Mouse (Mus musculus): Measurements from ENCODE around the gene Vps54.
"Not testable (repeated sequence)": the region's sequence is repeated elsewhere in the genome, so short reads cannot be mapped to it uniquely, and the experiment has no call there.

Gene Vps54

DNA sequence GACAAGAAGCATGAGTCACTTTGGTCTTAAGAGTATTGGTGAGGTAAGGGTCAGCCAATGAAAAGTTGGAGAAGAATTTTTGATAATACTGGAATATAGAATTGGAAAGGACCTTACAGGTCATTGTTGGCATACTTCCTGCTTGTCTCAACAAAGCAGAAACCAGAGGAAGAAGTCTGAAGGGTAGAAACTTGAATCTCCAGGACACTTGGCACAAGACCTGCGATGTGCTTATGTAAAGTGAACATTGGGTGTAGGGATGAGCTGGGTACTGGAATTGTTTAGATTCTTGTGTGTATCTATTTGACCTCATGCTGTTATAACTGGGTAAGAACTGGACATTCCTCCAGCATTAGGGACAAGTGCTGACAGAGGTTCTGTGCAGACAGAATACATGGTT lies 2.3 kb downstream of the Vps54 start:
- DNase-seq (ENCODE audit: low read depth), result peak; percentile 61

DNA sequence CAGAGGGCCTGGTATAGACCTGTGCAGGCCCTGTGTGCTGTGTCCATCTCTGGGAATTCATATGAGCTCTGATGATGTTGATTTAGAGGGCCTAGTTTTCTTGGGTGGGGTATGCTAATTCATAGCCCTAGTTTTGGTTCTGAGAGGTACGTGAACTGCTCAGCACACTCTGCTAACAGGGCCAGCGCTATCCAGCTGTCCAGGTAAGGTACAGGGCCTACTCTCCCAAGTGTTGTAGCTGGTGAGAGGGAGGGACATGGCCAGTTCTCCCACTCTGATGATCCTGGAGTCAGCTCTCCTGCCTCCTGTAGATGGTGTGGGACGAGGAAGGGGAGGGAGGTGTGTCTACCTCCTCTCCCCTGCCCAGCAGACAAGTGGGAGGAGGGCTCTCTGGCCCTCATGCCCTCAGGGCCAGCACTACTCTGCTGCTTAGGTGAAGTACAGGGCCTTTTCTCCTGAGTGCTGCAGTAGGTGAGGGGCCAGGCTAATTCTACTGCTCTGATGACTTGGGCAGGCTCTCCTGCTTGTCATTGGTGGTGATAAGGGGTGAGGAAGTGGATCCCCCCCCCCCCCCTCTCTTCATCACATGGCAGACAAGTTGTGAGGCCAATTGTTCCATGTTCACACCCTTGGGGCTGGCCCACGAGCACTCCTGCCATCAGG lies 8.3 kb downstream of the Vps54 start:
- DNase-seq (ENCODE audit: low read depth), result no peak

GRCm38 (mm10) chr11:21247940-21248339 lies 8.9 kb downstream of the Vps54 start:
- DNase-seq (ENCODE audit: low read depth), result no peak

- no peak for DNase-seq (ENCODE audit: low read depth)
These were observed 11.3 kb downstream of the Vps54 start for GRCm38 (mm10) chr11:21250366-21250765.

GRCm38 (mm10) chr11:21258611-21259010 lies 19.5 kb downstream of the Vps54 start:
- DNase-seq (ENCODE audit: low read depth), result not testable (repeated sequence)

GRCm38 (mm10) chr11:21265423-21265822 lies 26.3 kb downstream of the Vps54 start:
- no peak for DNase-seq (ENCODE audit: low read depth)

DNA sequence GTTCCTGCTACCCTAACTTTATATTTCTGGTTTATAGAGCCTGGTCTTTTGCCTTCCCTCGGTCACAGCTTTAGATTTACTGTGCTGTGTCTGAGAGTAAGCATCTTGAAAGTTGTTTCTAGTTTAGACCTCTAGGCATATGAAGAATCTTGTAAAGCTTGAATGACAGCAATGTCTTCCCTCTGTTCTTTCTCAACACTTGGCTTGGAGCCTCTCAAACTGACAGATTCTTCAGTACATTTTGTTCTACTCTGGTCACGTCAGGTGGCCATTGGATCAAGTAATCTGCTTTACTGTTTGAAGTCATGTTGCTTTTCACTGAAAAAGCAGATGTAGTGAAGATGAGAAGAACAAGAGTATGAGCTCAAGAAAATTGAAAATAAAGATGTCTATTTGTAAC lies 37.1 kb downstream of the Vps54 start:
- DNase-seq (ENCODE audit: low read depth), result no peak

- no peak for DNase-seq (ENCODE audit: low read depth)
These were observed 47.3 kb downstream of the Vps54 start for GRCm38 (mm10) chr11:21286391-21286790.

GRCm38 (mm10) chr11:21288153-21288552 lies 49.1 kb downstream of the Vps54 start:
- not testable (repeated sequence) for DNase-seq (ENCODE audit: low read depth)

DNA sequence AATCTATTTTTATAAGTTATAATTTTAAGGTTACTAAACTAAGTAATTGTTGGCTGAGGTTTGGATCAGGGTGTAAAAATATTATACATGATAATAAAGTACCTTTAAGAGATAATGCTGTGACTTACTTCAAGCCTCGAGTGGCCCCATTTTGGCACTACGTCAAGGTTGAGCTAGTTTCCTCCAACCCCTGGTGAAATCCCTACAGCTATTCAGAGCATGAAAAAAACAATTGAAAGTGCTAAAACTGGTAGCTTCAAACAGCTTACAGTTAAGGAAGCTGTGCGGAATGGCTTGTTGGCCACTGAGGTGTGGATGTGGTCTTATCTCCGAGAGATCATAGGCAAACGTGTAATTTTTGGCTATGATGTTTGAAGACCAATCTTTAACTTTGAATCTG lies 56.4 kb downstream of the Vps54 start:
- DNase-seq (ENCODE audit: low read depth), result no peak

DNA sequence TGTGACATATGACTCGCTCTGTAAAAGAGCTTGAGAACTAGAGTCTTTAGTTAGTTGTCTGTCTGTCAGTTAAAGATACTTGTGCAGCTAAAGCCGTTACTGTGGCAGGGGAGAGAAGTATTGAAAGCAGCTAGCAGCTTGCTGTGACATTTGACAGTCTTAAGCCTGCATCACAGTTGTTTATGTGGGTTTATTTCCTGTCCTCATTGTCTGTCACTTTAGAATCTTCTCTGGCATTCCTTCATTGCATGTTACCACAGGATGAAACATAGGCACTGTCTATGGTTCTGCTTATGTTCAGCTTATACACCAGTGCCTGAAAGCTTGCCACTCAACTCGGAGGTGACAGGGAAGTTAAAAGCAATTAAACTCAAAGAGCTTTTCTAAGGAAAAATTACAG lies 64.5 kb downstream of the Vps54 start:
- peak; percentile 40 for DNase-seq (ENCODE audit: low read depth)

DNA sequence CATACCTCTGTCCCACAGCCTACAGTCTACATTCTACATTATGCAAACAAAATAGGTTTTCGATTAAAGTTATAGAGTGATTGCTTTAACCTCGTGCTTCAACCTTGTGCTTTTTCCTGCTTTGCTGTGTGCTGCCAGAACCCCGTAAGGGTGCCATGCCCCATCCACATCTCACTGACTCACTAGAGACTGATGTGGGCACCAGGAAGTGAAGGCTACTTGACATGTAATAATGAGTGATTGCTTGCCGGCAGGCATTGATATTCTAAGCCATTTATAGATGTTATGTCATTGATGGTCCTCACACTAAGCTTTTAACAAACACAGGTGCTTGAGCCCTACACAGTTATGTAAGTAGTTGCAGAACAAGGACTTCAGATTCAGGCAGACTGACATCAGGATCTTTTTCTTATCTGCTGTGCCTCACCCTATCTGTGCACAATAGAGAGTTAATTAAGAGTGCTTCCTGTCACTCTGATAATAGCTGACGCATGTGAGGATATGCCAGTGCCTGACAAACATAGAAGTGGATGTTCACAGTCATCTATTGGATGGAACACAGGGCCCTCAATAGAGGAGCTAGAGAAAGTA lies 68.1 kb downstream of the Vps54 start:
- no peak for DNase-seq (ENCODE audit: low read depth)

DNA sequence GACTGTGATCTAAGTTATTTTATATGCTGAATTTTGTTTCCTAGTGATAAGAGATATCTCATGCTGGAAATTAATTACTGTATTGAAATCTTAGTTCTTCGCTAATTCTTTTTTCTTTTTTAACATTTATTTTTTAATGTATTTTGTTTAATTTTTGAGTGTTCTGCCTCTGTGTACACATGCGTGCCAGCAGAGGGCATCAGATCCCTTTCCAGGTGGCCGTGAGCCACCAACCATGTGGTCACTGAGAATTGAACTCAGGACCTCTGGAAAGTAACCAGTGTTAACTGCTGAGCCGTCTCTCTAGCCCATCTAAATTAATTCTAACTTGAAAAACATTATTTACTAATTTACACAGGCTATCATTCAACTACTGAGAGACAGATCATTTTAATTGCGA lies 69.0 kb downstream of the Vps54 start:
- peak; percentile 50 for DNase-seq (ENCODE audit: low read depth)

DNA sequence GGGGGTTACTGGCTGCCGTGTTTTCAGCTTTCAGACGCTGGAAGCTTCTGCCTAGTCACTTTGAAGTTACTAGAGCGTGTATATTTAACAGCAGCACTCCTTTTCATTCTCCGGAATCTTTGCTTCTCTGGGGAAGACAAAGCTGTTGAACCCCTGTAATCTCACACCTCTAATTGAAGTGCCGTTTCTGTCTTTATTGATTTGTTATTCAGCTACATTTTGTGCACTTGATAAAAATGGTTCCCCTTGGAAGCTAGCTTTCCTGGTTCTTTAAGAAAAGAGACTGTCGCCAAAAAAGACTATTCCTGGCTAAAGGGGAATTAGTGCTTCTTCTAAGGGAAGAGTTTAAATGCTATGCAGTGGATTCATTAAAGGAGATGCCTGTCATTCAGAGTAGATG lies 70.4 kb downstream of the Vps54 start:
- no peak for DNase-seq (ENCODE audit: low read depth)

GRCm38 (mm10) chr11:21313922-21314657 lies 75.0 kb downstream of the Vps54 start:
- DNase-seq (ENCODE audit: low read depth), result peak; percentile 61

GRCm38 (mm10) chr11:21321577-21321976 lies 82.5 kb downstream of the Vps54 start:
- DNase-seq (ENCODE audit: low read depth), result no peak

GRCm38 (mm10) chr11:21322349-21322748 lies 83.3 kb downstream of the Vps54 start:
- no peak for DNase-seq (ENCODE audit: low read depth)

DNA sequence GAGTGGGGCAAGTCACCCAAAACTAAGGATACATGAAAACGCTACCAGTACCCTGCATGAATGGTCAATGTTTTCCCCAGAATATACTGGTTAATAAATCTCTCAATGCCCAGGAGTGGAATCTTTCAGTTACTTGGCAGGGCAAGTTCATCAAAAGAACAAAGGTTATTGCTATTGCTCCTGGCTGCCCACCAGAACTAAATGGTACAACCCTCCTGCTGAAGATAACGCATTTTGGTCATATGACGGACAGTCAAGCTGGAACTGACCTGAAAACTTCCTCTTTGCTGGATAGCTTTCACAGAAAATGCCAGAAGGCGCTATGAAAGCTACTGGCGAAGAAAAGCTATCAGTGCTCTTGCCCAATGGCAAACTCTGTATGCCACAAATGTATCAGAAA lies 86.7 kb downstream of the Vps54 start:
- DNase-seq (ENCODE audit: low read depth), result no peak

DNA sequence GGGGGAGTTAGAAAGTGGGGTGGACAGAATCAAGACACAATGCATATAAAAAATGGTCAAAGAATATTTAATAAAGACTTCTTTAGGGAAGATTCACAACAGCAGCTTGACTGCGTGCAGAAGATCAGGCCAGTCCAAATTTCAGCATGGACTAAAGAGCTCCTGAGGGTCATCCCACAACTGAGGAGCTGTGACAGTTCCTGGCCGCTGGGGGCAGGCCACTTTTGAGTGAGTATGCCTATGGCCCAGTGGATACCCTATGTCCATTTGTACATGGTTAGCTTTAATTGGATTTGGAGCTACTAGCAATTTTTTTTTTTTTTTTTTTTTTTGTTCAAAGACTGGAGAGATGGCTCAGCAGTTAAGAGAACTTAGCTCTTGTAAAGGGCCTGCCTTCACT lies 87.7 kb downstream of the Vps54 start:
- peak; percentile 6 for DNase-seq (ENCODE audit: low read depth)

DNA sequence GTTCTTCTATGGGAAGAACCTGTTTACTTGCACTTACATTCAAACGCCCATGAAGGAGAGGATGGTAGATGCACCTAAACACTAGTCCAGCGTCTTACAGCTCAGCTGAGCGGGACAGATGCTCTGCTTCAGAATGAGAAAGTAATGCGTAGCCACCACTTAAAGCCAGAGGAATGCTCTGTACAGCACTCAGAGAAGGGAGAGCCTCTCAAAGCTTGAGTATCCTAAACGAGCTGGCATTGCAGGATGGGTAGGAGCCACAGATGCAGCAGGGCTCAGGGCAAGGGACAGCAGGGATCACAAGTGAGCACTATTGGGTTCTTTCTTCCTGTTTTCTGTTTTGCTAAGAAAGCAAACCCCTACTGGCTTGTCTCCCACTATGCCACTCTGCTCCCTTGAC lies 88.4 kb downstream of the Vps54 start:
- DNase-seq (ENCODE audit: low read depth), result no peak

GRCm38 (mm10) chr11:21328141-21328540 lies 89.1 kb downstream of the Vps54 start:
- peak; percentile 8 for DNase-seq (ENCODE audit: low read depth)

- DNase-seq (ENCODE audit: low read depth), result peak; percentile 86
These were observed 93.7 kb downstream of the Vps54 start for GRCm38 (mm10) chr11:21332639-21333295.

DNA sequence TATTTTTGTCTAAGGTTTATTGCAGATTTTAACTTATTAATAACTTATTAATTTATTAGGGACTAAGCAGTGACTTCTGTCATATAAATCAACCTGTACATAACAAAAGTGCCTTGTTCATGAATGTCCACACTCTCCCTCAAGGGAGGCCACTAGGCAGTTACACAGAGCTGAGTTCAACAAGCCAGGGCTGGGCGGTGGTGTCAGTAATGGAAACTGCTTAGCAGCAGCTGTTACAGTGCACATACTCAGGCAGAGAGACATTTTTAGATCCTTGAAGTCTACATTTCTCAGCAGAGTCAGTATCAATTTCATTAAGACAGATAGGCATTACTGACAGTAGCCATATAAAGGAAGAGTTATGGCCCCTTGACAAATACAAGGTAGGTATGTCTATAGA lies 98.8 kb downstream of the Vps54 start:
- no peak for DNase-seq (ENCODE audit: low read depth)

Measured in induced T-regulatory cell, adult 2 months (primary cell).